16 mouse cellular contexts compared by ENCODE assay signal in the genomic region with DNA sequence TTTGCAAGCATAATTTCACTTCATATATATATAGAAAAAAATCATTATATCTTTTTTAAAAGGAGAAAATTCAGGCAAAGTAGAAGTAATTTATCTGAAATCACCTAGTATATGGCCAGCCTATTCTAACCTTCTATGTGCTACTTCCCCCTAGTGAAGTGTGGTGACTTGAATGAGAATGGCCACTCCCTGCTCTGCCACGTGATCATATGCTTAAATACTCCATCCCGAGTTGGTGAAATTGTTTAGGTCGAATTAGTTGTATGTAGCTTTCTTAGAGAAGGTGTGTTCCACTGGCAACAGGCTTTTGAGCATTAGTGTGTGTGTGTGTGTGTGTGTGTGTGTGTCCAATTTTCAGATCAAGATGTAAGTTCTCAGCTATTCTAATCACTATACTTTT.
"Had no signal": no experiment of that assay in that cellular context is flagged by ENCODE, and none has a peak within 500 bp of the region (broad histone marks: within the 10 kb centered on the region; RNA-seq: fewer than 3 reads in every experiment).

No protein-coding gene starts in this region.

- H3K4me1 ChIP-seq: lung, embryonic 15.5 days; megakaryocyte, embryonic 14.5 days; midbrain, embryonic 13.5 days; midbrain, embryonic 15.5 days; neural tube, embryonic 12.5 days had no signal

- H3K4me3 ChIP-seq: lung, embryonic 15.5 days; megakaryocyte, embryonic 14.5 days; midbrain, embryonic 13.5 days; midbrain, embryonic 15.5 days; neural tube, embryonic 12.5 days had no signal

- H3K27ac ChIP-seq: lung, embryonic 15.5 days; macrophage; midbrain, embryonic 13.5 days; midbrain, embryonic 15.5 days; neural tube, embryonic 12.5 days had no signal

- DNase-seq: lung, adult 2 months; lung, postnatal 14 days; lung, postnatal 36 days; retina, postnatal 1 day; right cerebral cortex, postnatal 4 days; spleen, adult 18-20 months; thymus, adult 18-20 months; thymus, postnatal 14 days; thymus, postnatal 36 days had no signal

- ATAC-seq: lung, postnatal 0 days; midbrain, embryonic 13.5 days; midbrain, embryonic 15.5 days had no signal
